Mouse (Mus musculus) liver, embryonic 13.5 days (tissue): ENCODE measurements around the gene Rps16. TPM values are rescaled to one million over a fixed set of nuclear protein-coding genes. Genes with fewer than 3 reads are reported as not detected.

Experiments used
- ATAC-seq: fragments of 200-750 bp; cut with Nextera tagmentation; 2 replicates; pipeline ENCODE4 v1.8.0; 2017; ENCODE audit warnings: low read depth, mild to moderate bottlenecking, moderate number of reproducible peaks, moderate library complexity
- DNase-seq: peaks from one replicate; pipeline ENCODE4 v3.0.0; 2022
- H3K27ac ChIP-seq: fragments of 300-500 bp; sonication (generic); 2 replicates; pipeline ENCODE4 v1.5.1; 2015; ENCODE audit warnings: moderate library complexity, mild to moderate bottlenecking, inconsistent platforms
- H3K27me3 ChIP-seq: fragments of 300-500 bp; sonication (generic); 2 replicates; pipeline ENCODE4 v1.6.1; 2015; ENCODE audit warnings: mild to moderate bottlenecking, inconsistent platforms
- H3K36me3 ChIP-seq: fragments of 300-500 bp; sonication (generic); 2 replicates; pipeline ENCODE4 v1.6.1; 2015; ENCODE audit warnings: mild to moderate bottlenecking, inconsistent platforms
- H3K4me1 ChIP-seq: fragments of 300-500 bp; sonication (generic); replicated peaks from 2 replicates; pipeline ENCODE4 v1.6.1; 2015; ENCODE audit warnings: inconsistent platforms
- H3K4me2 ChIP-seq: fragments of 300-500 bp; sonication (generic); 2 replicates; pipeline ENCODE4 v1.6.1; 2015; ENCODE audit warnings: inconsistent platforms, mild to moderate bottlenecking, moderate library complexity
- H3K4me3 ChIP-seq: fragments of 300-500 bp; sonication (generic); replicated peaks from 2 replicates; pipeline ENCODE4 v1.5.1; 2015; ENCODE audit warnings: mild to moderate bottlenecking, inconsistent platforms
- H3K9ac ChIP-seq: fragments of 300-500 bp; sonication (generic); 2 replicates; pipeline ENCODE4 v1.6.1; 2015; ENCODE audit warnings: mild to moderate bottlenecking, inconsistent platforms
- H3K9me3 ChIP-seq: fragments of 300-500 bp; sonication (generic); replicated peaks from 2 replicates; pipeline ENCODE4 v1.6.1; 2016; ENCODE audit warnings: inconsistent platforms
- WGBS: fragments of 180-500 bp; shearing (Covaris S2); methylation state at CpG from one replicate; pipeline ENCODE4 v1.1.7; 2015; ENCODE audit not compliant: insufficient replicate concordance; 5-methylcytosine and 5-hydroxymethylcytosine counted together
- polyA plus RNA-seq: library from polyadenylated mRNA; unstranded; fragments of >200 nt; fragmentation: Nextera tagmentation; extraction: Ambion mirVana; gene quantifications from 2 replicates; pipeline ENCODE4 v1.2.1, GENCODE M21; 2015

Gene Rps16
- 937 and 964 TPM in 2 replicates for polyA plus RNA-seq

GRCm38 (mm10) chr7:28350155-28350883 lies at the start of gene Rps16:
Gene Rps16 (plus strand): TSS chr7:28350652.
- peak within 1 kb of the TSS; percentile 90 for H3K4me2 ChIP-seq
- peak; percentile 97 for DNase-seq
- ATAC-seq = peak; percentile 92
- H3K4me3 ChIP-seq = peak within 1 kb of the TSS; percentile 90
- H3K9me3 ChIP-seq = no peaks in the 10 kb centered on the region
- peak within 1 kb of the TSS; percentile 98 for H3K9ac ChIP-seq
- peak within 1 kb of the TSS; percentile 87 for H3K27ac ChIP-seq
- peaks cover 37% of the 10 kb centered on the region for H3K36me3 ChIP-seq
- H3K27me3 ChIP-seq = no peaks in the 10 kb centered on the region
- H3K4me1 ChIP-seq = peaks cover 46% of the 10 kb centered on the region
- under 1% methylated on average over 49 of the region's 50 CpGs for WGBS

GRCm38 (mm10) chr7:28301616-28302433 lies 48.6 kb upstream of the Rps16 start, which contains the start of gene Dll3:
Gene Dll3 (minus strand): TSS chr7:28302238.
- Histone ChIP-seq H3K36me3 (peaks cover 19% of the 10 kb centered on the region), H3K9me3 (no peaks in the 10 kb centered on the region), H3K4me1 (peaks cover 19% of the 10 kb centered on the region), H3K4me3 (peak within 1 kb of the TSS; percentile 24), H3K4me2 (peak within 1 kb of the TSS; percentile 39), H3K9ac (no peak within 1 kb of the TSS), H3K27ac (no peak within 1 kb of the TSS), H3K27me3 (peaks cover 65% of the 10 kb centered on the region)
- ATAC-seq = no peak
- 3% methylated on average over 30 of the region's 30 CpGs for WGBS
- DNase-seq = peak; percentile 22

- Histone ChIP-seq H3K9me3 (no peaks in the 10 kb centered on the region), H3K36me3 (peaks cover 57% of the 10 kb centered on the region), H3K27ac (no peak overlapping the region), H3K9ac (no peak overlapping the region), H3K4me2 (no peak overlapping the region), H3K27me3 (peaks cover 27% of the 10 kb centered on the region), H3K4me3 (no peak overlapping the region), H3K4me1 (peaks cover 23% of the 10 kb centered on the region)
- 89% methylated on average over 10 of the region's 10 CpGs for WGBS
- no peak for DNase-seq
- ATAC-seq = no peak
Measured at GRCm38 (mm10) chr7:28305641-28306040, 44.8 kb upstream of the Rps16 start.

DNA sequence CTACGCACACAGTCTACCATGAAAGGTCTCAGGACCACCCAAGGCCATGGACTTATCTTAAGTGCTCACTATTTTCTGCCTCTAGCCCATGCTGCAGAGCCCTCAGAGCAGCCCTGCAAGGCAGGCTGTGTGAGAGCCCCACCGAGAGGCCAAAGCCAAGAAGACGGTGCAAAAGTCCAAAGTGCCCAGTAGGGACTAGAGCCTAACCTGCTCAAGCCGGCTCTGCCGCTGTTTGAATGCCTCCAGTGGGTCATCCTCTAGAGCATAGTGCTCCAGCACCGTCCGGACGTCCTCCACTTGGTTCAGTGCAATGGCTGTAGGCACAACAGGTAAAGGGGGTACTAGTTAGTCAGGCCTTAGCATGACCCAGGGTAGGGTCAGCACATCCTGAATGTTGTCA lies 44.2 kb upstream of the Rps16 start:
- 88% methylated on average over 8 of the region's 8 CpGs for WGBS
- Histone ChIP-seq H3K4me1 (peaks cover 28% of the 10 kb centered on the region), H3K27me3 (peaks cover 21% of the 10 kb centered on the region), H3K27ac (no peak overlapping the region), H3K4me2 (no peak overlapping the region), H3K36me3 (peaks cover 58% of the 10 kb centered on the region), H3K9me3 (no peaks in the 10 kb centered on the region), H3K9ac (no peak overlapping the region), H3K4me3 (no peak overlapping the region)
- ATAC-seq (no peak), DNase-seq (no peak)

DNA sequence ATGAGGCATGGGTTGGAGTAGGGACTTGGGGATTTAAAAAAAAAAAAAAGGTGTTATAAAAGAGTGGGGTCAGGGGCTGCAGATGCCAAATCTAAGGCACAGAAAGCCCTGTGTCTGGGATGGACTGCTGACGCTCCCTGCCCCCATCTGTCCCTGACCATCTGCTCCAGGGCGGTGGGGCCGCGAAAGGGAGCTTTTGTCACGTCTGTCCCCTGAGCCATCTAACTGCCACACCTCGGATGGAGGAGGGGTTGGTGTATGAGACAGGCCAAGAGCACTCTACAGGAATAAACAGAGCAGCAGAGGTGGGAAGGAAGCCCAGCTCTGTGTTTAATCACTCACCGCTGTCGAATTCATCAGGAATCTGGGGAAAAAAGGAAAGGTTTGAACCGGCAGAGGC lies 40.7 kb upstream of the Rps16 start:
- no peak for DNase-seq
- no peaks in the 10 kb centered on the region for H3K27me3 ChIP-seq
- H3K4me2 ChIP-seq = no peak overlapping the region
- no peak for ATAC-seq
- 0 out of 2 replicates have a peak overlapping the region, but pooled peaks have one; percentile 92 for H3K9ac ChIP-seq
- peaks cover 67% of the 10 kb centered on the region for H3K36me3 ChIP-seq
- H3K4me3 ChIP-seq = no peak overlapping the region
- H3K27ac ChIP-seq = no peak overlapping the region
- WGBS = 72% methylated on average over 9 of the region's 9 CpGs
- H3K4me1 ChIP-seq = peaks cover 31% of the 10 kb centered on the region
- no peaks in the 10 kb centered on the region for H3K9me3 ChIP-seq

DNA sequence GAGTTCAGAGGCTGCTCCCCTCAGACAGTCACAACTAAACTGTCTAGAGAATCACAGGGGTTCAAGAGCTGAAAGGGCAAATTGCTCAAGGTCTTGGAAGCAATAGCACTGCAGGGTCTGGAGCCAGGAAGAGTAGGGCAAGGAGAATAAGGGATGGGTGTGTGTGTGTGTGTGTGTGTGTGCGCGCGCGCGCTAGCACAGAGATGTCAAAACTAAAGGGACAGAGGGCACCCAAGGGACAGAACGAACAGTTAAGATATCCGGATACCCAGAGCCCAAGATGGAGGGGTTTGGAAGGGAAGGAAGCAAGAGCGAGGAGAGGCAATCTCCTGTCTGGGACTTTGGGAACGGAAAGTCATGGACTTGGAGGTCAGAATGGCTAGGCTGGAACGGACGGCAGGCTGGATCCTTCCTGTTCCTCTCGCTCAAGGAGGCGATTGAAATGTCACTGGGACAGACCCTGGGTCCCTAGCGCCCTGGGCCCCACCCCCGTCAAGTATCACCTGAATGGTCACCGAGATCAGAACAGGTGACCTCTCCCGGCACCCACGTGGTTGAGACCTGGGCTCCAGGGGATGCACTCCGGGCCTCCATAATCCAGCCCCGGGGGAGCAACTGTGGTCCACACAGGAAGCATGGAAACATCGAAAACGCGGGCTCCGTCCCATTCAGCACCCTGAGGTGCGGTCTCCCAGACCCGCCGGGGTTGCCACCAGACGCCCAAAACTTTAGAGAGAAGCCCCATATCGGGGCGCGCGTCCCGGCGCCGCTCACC lies 39.1 kb upstream of the Rps16 start:
- Histone ChIP-seq H3K4me1 (peaks cover 31% of the 10 kb centered on the region), H3K9ac (peak overlapping the region; percentile 92), H3K9me3 (no peaks in the 10 kb centered on the region), H3K4me3 (peak overlapping the region; percentile 90), H3K27ac (peak overlapping the region; percentile 76), H3K4me2 (peak overlapping the region; percentile 92), H3K27me3 (no peaks in the 10 kb centered on the region), H3K36me3 (peaks cover 69% of the 10 kb centered on the region)
- WGBS = 2% methylated on average over 35 of the region's 35 CpGs
- ATAC-seq = peak; percentile 52
- DNase-seq = no peak

GRCm38 (mm10) chr7:28311926-28312543 lies 38.4 kb upstream of the Rps16 start, which contains the start of gene Timm50:
Gene Timm50 (minus strand): TSS chr7:28312072.
- Histone ChIP-seq H3K4me2 (peak within 1 kb of the TSS; percentile 92), H3K36me3 (peaks cover 69% of the 10 kb centered on the region)
- WGBS = under 1% methylated on average over 45 of the region's 45 CpGs

GRCm38 (mm10) chr7:28318036-28318435 lies 32.4 kb upstream of the Rps16 start:
- peaks cover 92% of the 10 kb centered on the region for H3K36me3 ChIP-seq
- no peaks in the 10 kb centered on the region for H3K27me3 ChIP-seq
- H3K9ac ChIP-seq = no peak overlapping the region
- H3K4me3 ChIP-seq = no peak overlapping the region
- no peak for ATAC-seq
- H3K4me1 ChIP-seq = peaks cover 7% of the 10 kb centered on the region; the same call in 1 of the 2 replicates
- no peak for DNase-seq
- H3K9me3 ChIP-seq = no peaks in the 10 kb centered on the region
- H3K27ac ChIP-seq = no peak overlapping the region
- 74% methylated on average over 3 of the region's 3 CpGs for WGBS
- H3K4me2 ChIP-seq = no peak overlapping the region

More at GRCm38 (mm10) chr7:28311926-28312543, 38.4 kb upstream of the Rps16 start, which contains the start of gene Timm50:
- Histone ChIP-seq H3K27me3 (no peaks in the 10 kb centered on the region), H3K9ac (peak within 1 kb of the TSS; percentile 92), H3K4me1 (peaks cover 31% of the 10 kb centered on the region), H3K9me3 (no peaks in the 10 kb centered on the region), H3K27ac (peak within 1 kb of the TSS; percentile 76), H3K4me3 (peak within 1 kb of the TSS; percentile 90)
- DNase-seq (peak; percentile 96), ATAC-seq (peak; percentile 96)

GRCm38 (mm10) chr7:28318714-28319113 lies 31.7 kb upstream of the Rps16 start:
- Histone ChIP-seq H3K27ac (no peak overlapping the region), H3K4me3 (no peak overlapping the region), H3K36me3 (peaks cover 99% of the 10 kb centered on the region), H3K4me2 (no peak overlapping the region), H3K4me1 (0 out of 2 replicates have a peak, but pooled peaks cover 3% of the 10 kb centered on the region), H3K9me3 (no peaks in the 10 kb centered on the region), H3K27me3 (no peaks in the 10 kb centered on the region), H3K9ac (no peak overlapping the region)
- 88% methylated on average over 17 of the region's 17 CpGs for WGBS
- DNase-seq = no peak
- no peak for ATAC-seq

GRCm38 (mm10) chr7:28321974-28322720 lies 28.3 kb upstream of the Rps16 start:
- WGBS = 75% methylated on average over 15 of the region's 15 CpGs
- H3K4me2 ChIP-seq = no peak overlapping the region
- no peak overlapping the region for H3K4me3 ChIP-seq
- no peak overlapping the region for H3K27ac ChIP-seq
- DNase-seq (no peak), ATAC-seq (no peak)
- no peaks in the 10 kb centered on the region for H3K27me3 ChIP-seq
- no peak overlapping the region for H3K9ac ChIP-seq
- 0 out of 2 replicates have a peak, but pooled peaks cover 3% of the 10 kb centered on the region for H3K4me1 ChIP-seq
- H3K36me3 ChIP-seq = peaks cover 99% of the 10 kb centered on the region
- no peaks in the 10 kb centered on the region for H3K9me3 ChIP-seq
